Mouse (Mus musculus): ENCODE measurements around the gene 4930590J08Rik.
"Not testable (repeated sequence)": the region's sequence is repeated elsewhere in the genome, so short reads cannot be mapped to it uniquely, and the experiment has no call there.

- not testable (repeated sequence) for TF ChIP-seq CTCF (conservative IDR thresholded peaks at IDR 0.05; ENCODE audit: insufficient read depth, insufficient read length, low read depth, low read length); POLR2A (IDR thresholded peaks at IDR 0.05; ENCODE audit: low read depth, low read length)
Measured at GRCm38 (mm10) chr6:91958015-91958414, 55.4 kb downstream of the 4930590J08Rik start.

Measured in kidney, adult 2 months (tissue).